Comparison of ENCODE assay signal across 8 mouse cellular contexts in genomic region chr13:24920333-24920977, GRCm38 (mm10). TPM values are rescaled to one million over a fixed set of nuclear protein-coding genes. Genes with fewer than 3 reads are reported as not detected.
A peak's percentile ranks its signal among the peaks of the same experiment; 100 is the strongest.
DNase-seq lines count a peak whose midpoint lies in the region; ATAC-seq and TF ChIP-seq lines count a peak whose summit lies in the region.

No protein-coding gene starts in this region.

- ATAC-seq in forebrain, embryonic 16.5 days = peak; percentile 87
- peak; percentile 82 for ATAC-seq in intestine, embryonic 16.5 days

- H3K4me2 ChIP-seq in forebrain, embryonic 16.5 days (ENCODE audit: low read length) = no peak overlapping the region
- H3K4me2 ChIP-seq in intestine, embryonic 16.5 days (ENCODE audit: low read depth, low read length) = no peak overlapping the region

- H3K4me3 ChIP-seq in forebrain, embryonic 16.5 days (replicated peaks; ENCODE audit: low read length) = no peak overlapping the region
- no peak overlapping the region for H3K4me3 ChIP-seq in intestine, embryonic 16.5 days (ENCODE audit: low read length)
- H3K4me3 ChIP-seq in liver, adult 2 months (ENCODE audit: insufficient read depth, low read depth, low read length) = no peak overlapping the region

- no peaks in the 10 kb centered on the region for H3K79me2 ChIP-seq in liver, adult 2 months (ENCODE audit: control insufficient read depth, insufficient read depth, low read length)

- DNase-seq in urinary bladder, postnatal 25 days (ENCODE audit: low spot score) = peak; percentile 39
- no peak for DNase-seq in urinary bladder, adult 2 months (ENCODE audit: low spot score)
- peak; percentile 22 for DNase-seq in c-Kit-positive CD71-positive TER-119-negative erythroid progenitor cells, embryonic 14.5 days (ENCODE audit: low read depth)
- DNase-seq in liver, adult 2 months (ENCODE audit: extremely low read depth, low read depth, low spot score) = peak; percentile 76
- DNase-seq in neural tube, embryonic 10.5 days (ENCODE audit: extremely low spot score, low spot score) = peak; percentile 23
- DNase-seq in thymus, postnatal 14 days = peak; percentile 74

- no peaks in the 10 kb centered on the region for H3K9me3 ChIP-seq in forebrain, embryonic 16.5 days (ENCODE audit: control insufficient read depth, low read length)
- no peaks in the 10 kb centered on the region for H3K9me3 ChIP-seq in intestine, embryonic 16.5 days (ENCODE audit: control insufficient read depth, low read length)

- no peak for TF ChIP-seq POLR2A in liver, adult 2 months (IDR thresholded peaks at IDR 0.05; ENCODE audit: extremely low read depth, insufficient read depth, low read length)

- 30% methylated on average over 5 of the region's 5 CpGs for WGBS in forebrain, embryonic 16.5 days
- WGBS in intestine, embryonic 16.5 days = 27% methylated on average over 5 of the region's 5 CpGs
- WGBS in liver, adult 2 months = 14% methylated on average over 5 of the region's 5 CpGs

- no peak overlapping the region for H3K27ac ChIP-seq in forebrain, embryonic 16.5 days (ENCODE audit: low read length)
- no peak overlapping the region for H3K27ac ChIP-seq in intestine, embryonic 16.5 days (ENCODE audit: low read length)
- H3K27ac ChIP-seq in liver, adult 2 months (replicated peaks; ENCODE audit: insufficient read depth, low read depth, low read length) = no peak overlapping the region

- H3K27me3 ChIP-seq in forebrain, embryonic 16.5 days (replicated peaks; ENCODE audit: control insufficient read depth, insufficient read depth, low read length) = no peaks in the 10 kb centered on the region
- no peaks in the 10 kb centered on the region for H3K27me3 ChIP-seq in intestine, embryonic 16.5 days (replicated peaks; ENCODE audit: control insufficient read depth, insufficient read depth, low read length)
- no peaks in the 10 kb centered on the region for H3K27me3 ChIP-seq in liver, adult 2 months (ENCODE audit: control insufficient read depth, insufficient read depth, low read length)

- peaks cover 4% of the 10 kb centered on the region for H3K36me3 ChIP-seq in forebrain, embryonic 16.5 days (ENCODE audit: control insufficient read depth, insufficient read depth)
- H3K36me3 ChIP-seq in intestine, embryonic 16.5 days (ENCODE audit: control insufficient read depth, insufficient read depth, low read length) = peaks cover 4% of the 10 kb centered on the region; the same call in 1 of the 2 replicates
- peaks cover 41% of the 10 kb centered on the region for H3K36me3 ChIP-seq in liver, adult 2 months (ENCODE audit: control insufficient read depth, insufficient read depth, low read length)

- no peak overlapping the region for H3K9ac ChIP-seq in forebrain, embryonic 16.5 days (replicated peaks; ENCODE audit: low read depth, low read length)
- no peak overlapping the region for H3K9ac ChIP-seq in intestine, embryonic 16.5 days (ENCODE audit: low read depth, low read length)
- H3K9ac ChIP-seq in liver, adult 2 months (ENCODE audit: low read depth, low read length) = no peak overlapping the region

- TF ChIP-seq CTCF in liver, adult 2 months (IDR thresholded peaks at IDR 0.05; ENCODE audit: low read depth, low read length) = peak; percentile 56

- H3K4me1 ChIP-seq in forebrain, embryonic 16.5 days (replicated peaks; ENCODE audit: control insufficient read depth, insufficient read depth, low read length) = no peaks in the 10 kb centered on the region
- no peaks in the 10 kb centered on the region for H3K4me1 ChIP-seq in intestine, embryonic 16.5 days (ENCODE audit: control insufficient read depth, insufficient read depth, low read length)
- no peaks in the 10 kb centered on the region for H3K4me1 ChIP-seq in liver, adult 2 months (ENCODE audit: control insufficient read depth, insufficient read depth, low read length)

RNA-seq across cellular contexts. Expression of gene Aldh5a1, which starts 17.0 kb away (rescaled TPM):
- 6.1 TPM in 2 replicates for polyA plus RNA-seq in urinary bladder, adult 2 months (2012; rRNA removed)
- 8.2 and 9.0 TPM in 2 replicates for polyA plus RNA-seq in forebrain, embryonic 16.5 days (2015; fragmentation: Nextera tagmentation; extraction: Ambion mirVana)
- 8.1 TPM in 2 replicates for polyA plus RNA-seq in intestine, embryonic 16.5 days (2015; fragmentation: Nextera tagmentation; extraction: Ambion mirVana)
- total RNA-seq in liver, adult 2 months (2014; rRNA removed) = 15.0 and 18.9 TPM in 2 replicates
- 15.2 and 19.8 TPM in 2 replicates for polyA plus RNA-seq in liver, adult 2 months (2012; rRNA removed)

RNA-seq across cellular contexts. Expression of gene Gpld1, which starts 22.5 kb away (rescaled TPM):
- 13.7 and 15.2 TPM in 2 replicates for polyA plus RNA-seq in urinary bladder, adult 2 months (2012; rRNA removed)
- 0.81 and 1.4 TPM in 2 replicates for polyA plus RNA-seq in forebrain, embryonic 16.5 days (2015; fragmentation: Nextera tagmentation; extraction: Ambion mirVana)
- polyA plus RNA-seq in intestine, embryonic 16.5 days (2015; fragmentation: Nextera tagmentation; extraction: Ambion mirVana) = 2.0 and 2.4 TPM in 2 replicates
- 154 and 156 TPM in 2 replicates for total RNA-seq in liver, adult 2 months (2014; rRNA removed)
- 88.4 and 88.9 TPM in 2 replicates for polyA plus RNA-seq in liver, adult 2 months (2012; rRNA removed)
